Mouse (Mus musculus): ENCODE measurements around the gene Ddr1.
A peak's percentile ranks its signal among the peaks of the same experiment; 100 is the strongest.

The Ddr1 gene

GRCm38 (mm10) chr17:35635699-35636111 is 68.7 kb downstream of the Ddr1 start:
- DNase-seq (ENCODE audit: low spot score): peak; percentile 87

- DNase-seq (ENCODE audit: low spot score): peak; percentile 15
These were observed 69.2 kb downstream of the Ddr1 start for GRCm38 (mm10) chr17:35635202-35635601.

GRCm38 (mm10) chr17:35633992-35634391 is 70.4 kb downstream of the Ddr1 start:
- DNase-seq (ENCODE audit: low spot score): peak; percentile 58
